Mouse (Mus musculus): ENCODE measurements at regions not wholly inside any gene's neighbourhood (a gene's known extent, or its start where the extent isn't known, plus 50 kb on each side); places are given as distances from the start of the nearest gene placed in this dataset.

DNA sequence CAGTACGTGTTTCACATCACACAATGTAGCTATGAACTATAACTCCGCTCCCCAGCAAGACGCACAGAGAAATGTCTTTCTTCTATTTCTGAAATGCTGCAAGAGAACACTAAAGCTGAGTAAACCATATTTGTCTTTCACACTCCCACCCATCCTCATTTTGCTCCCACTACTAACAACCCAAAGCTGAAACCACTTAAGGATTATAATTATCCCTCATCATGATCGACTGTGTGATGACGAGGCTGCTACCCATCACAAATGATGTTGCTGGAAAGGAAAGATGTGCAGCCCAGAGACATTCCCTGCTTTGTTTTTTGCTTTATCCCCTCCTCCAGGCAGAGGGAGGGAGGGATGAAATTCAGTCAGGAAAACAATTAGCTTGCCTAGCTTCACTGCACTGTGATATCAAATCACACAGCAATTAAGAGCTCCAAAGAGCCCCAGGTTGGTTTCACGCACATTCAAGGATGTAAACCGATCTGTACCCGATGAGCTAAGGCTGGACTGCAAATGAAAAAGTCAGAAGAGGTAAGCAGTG lies 183.5 kb upstream of the Tbl1xr1 start:
- TF ChIP-seq CTCF (IDR thresholded peaks at IDR 0.05; ENCODE audit: low read depth) (no peak), EP300 (IDR thresholded peaks at IDR 0.05; ENCODE audit: low read depth) (no peak)

Measured in heart, postnatal 0 days (tissue).